Mouse (Mus musculus) brain, embryonic 14.5 days (tissue): ENCODE results near the gene Duox2.

Experiments
- CTCF ChIP-seq: fragments of 200-500 bp; IDR thresholded peaks from 2 replicates; pipeline ENCODE4 v1.5.1; 2012; ENCODE audit warnings: inconsistent platforms, mild to moderate bottlenecking, moderate library complexity, borderline replicate concordance; ENCODE audit not compliant: insufficient read depth, insufficient read length; ENCODE audit errors: extremely low read depth
- POLR2A ChIP-seq: fragments of 200-500 bp; IDR thresholded peaks from 2 replicates; pipeline ENCODE4 v1.6.1; 2012; ENCODE audit warnings: mild to moderate bottlenecking, inconsistent platforms, borderline replicate concordance; ENCODE audit not compliant: poor library complexity, insufficient read depth, insufficient read length, severe bottlenecking; ENCODE audit errors: extremely low read depth

- peak; percentile 74 for TF ChIP-seq CTCF
- no peak for TF ChIP-seq POLR2A
Measured at GRCm38 (mm10) chr2:122312722-122313417, 14.6 kb upstream of the Duox2 start.
